Mouse (Mus musculus): ENCODE measurements around the gene Zfp799.
"Not testable (repeated sequence)": the region's sequence is repeated elsewhere in the genome, so short reads cannot be mapped to it uniquely, and the experiment has no call there.

Zfp799 gene

DNA sequence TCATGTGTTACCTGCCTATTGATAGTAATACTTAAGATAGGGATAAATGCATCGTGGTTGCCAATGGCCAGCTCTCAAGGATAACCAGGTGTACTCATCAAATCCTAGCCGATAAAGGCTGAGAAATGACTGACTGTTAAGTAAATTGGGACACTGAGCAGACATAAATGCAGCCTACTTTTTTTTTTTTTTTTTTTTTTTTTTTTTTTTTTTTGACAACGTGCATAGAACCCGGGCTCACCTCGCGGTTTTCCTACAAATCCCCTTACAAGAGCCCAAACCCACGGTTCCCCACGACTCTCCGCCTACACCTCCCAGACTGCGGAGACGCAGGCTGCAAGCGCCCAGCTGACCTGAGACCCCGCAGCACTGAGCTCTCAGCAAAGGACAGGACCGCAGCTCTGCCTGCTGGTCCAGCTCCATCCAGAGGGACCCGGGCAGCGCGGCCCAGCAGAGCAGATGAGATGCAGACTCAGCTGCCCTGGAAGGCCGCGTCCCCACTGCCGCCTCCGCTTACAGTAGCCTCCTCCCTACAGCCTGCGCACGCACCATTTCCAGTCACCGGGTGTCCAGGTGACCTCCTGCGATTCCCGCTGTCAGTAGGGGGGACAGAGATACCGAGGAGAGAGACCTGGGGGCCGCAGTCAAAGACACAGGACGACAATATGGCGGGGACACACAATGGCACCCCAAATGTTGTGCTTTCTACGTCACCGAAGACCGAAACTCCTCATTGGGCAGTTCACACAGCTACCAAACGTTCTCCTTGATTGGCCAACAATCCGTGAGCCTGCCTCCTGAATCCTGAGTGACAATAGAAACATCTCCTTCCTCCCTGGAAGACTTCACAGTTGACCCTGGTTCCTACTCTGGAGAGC, at the start of gene Zfp799:
TSS of gene Zfp799 (minus strand) at position 722 of the 878 bp plus-strand sequence.
- DNase-seq = peak; percentile 87

DNA sequence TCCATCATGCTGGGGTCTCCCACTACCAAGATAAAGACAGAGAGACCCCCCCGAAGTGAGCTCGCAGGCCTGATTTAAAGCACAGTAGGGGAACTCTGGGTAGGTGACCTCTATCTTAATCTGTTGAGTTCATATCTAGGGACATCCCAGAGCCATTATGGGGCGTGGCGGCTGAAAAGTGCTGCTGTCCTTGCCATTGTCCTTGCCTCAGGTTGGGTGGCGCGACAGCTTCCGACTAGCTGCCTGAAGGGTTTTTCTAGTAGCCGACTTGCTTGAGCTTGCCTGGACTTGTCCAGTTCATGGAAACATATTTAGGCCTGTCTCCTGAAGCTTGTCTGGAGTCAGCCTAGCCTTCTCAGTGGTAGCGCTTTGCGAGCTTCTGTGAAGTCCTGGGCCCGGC, 48.7 kb upstream of the Zfp799 start:
- DNase-seq = no peak

DNA sequence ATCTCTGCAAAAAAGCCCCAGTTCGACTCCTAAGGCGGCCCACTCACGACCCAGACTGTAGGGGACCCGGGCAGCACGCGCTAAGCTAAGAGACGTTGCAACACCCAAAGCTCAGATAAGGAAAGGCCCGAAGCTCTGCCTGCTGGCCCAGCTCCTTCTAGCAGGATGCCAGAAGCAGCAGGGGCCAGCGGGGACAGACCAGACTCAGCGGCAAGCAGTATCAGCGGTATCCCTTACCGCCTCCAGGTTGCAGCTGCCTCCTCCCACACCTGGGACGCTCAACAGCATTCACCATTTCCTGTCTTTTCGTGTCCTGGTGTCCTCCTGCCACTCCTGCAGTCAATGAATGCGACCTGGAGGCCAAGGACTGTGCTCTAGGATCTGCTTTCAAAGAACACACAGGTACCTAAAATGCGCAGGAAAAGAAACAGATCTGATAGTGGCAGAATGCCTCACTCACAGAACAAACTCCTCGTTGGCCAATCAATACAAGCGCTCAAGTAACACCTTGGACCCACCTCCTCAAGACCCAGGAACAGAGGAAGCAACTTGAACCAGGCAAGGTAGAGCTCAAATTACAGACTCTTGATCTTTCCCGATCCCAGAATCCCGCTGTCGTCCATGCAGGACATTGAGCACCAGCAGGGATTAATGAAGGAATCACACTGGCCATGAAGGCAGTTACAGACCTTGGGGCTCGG, 47.6 kb upstream of the Zfp799 start:
- DNase-seq = no peak

DNA sequence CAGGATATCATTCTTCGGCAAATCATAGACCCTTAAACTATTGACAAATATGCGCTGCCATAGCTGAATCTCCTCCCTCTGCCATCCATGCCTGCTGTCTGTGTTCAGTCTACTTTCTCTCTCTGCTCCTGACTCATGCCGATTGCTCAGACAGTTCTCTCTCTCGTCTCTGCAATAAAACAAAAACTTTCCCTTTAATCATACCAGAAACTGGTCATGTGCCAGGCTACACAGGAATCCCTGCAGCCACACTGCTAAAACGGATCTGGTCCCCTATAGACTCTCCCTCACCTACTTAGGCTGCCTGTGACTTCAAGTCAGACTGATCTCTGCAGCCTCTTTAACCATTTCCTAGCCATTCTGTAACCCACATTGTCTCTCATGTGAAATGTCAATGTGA, 42.6 kb upstream of the Zfp799 start:
- DNase-seq = no peak

DNA sequence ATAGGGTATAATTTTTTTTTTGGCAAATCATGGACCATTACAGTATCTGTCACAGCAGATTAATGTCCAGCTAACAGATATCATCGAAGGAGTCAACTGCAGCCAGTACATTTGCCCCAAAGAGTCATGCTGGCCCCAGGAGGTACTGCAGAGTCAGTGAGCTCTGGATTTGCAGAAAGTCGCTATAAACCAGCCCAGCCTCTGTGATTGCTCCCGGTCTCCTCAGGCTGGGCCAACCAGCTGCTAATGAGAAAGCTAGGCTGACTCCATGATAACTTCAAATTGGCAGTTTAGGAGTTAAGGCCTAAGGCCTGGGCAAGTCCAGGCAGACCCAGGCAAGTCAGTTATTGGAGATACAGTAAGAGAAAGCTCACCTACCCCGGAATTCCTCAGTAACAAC, 42.0 kb upstream of the Zfp799 start:
- no peak for DNase-seq

DNA sequence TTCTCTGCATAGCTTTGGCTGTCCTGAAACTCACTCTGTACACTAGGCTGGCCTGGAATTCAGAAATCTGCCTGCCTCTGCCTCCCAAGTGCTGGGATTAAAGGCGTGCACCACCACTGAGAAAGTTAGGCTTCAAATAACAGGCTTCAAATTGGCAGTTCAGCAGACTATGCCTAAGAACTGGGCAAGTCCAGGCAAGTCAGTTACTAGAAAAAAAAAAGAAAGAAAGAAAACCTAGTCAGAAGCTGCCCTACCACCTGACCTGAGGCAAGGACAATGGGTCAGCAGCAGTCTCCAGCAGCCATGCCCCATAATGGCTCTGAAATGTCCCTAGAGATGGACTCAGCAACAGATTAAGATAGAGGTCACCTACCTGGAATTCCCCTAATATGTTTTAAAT, 41.4 kb upstream of the Zfp799 start:
- no peak for DNase-seq

- DNase-seq = not testable (repeated sequence)
Observed at GRCm38 (mm10) chr17:32867266-32867665, 37.2 kb upstream of the Zfp799 start.

GRCm38 (mm10) chr17:32856713-32857112, 26.7 kb upstream of the Zfp799 start:
- not testable (repeated sequence) for DNase-seq

DNA sequence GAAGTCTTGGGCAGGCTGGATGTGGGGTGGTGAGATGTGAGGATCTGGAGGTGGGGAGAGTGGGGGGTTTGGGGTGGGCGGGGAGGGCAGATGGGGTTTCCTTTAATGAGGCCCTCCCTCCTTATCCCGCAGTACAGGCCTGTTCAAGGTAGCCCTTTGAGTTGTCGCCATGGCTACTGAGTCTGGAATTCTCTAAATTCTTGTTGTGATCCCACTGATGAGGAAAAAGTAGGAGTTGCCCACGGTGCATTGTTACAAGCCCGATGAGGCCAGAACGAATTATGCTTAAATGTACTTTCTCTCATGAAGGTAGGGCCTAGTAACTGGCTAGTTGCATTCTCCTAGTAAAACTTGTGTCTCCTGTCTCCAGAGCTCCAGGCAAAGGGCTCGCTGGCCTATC, 21.5 kb upstream of the Zfp799 start:
- no peak for DNase-seq

- DNase-seq = no peak
Observed at GRCm38 (mm10) chr17:32841388-32841787, 11.3 kb upstream of the Zfp799 start.

GRCm38 (mm10) chr17:32839083-32839802, 9.2 kb upstream of the Zfp799 start:
- no peak for DNase-seq

DNA sequence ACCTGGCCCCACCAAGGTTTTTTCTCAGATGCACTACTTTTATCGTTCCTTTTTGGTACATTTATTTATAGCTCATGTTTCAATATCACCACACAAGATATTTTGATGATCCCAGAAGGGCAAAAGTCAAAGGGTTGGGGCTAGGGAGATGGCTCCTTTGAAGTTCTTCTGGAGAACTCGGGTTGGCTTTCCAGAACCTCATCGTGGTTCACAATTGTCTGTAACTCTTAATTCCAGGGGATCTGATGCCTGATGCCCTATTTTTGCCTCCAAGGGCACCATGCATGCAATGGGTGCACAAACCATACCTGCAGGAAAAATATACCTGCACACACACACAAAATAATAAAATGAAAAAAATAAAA, 339 bp upstream of the Zfp799 start:
- no peak for DNase-seq

DNA sequence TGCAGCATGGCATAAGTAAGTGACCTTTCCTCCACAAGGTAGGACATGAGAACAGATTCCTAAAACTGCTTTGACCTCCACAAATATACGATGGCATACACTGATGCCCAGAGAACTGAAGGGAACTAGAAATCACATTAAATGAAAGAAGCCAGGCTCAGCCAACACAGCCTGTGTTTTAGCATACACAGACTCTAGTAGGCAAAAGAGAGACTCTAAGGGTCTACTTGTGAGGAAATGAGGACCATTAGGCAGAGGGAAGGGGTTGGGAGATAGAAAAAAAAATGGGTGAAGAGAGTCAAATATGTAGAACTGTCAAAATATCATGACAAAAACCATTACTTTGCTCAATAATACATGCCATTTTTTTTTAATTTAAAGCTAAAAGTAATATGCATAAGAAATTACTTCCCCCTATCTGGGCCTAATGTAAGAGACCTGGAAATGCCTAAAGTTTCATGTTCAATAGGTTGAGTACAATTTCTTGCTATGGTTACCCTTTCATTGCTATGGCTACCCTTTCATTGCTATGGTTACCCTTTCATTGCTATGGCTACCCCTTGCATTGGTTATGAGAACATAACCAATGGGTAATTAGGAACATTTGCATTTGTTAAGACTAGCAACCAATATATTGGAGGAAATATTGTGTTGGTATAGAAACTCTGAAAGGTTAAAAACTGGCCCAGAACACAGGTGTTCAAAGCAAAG, 13.8 kb downstream of the Zfp799 start:
- DNase-seq = no peak

GRCm38 (mm10) chr17:32814136-32814535, 15.9 kb downstream of the Zfp799 start:
- DNase-seq = no peak

DNA sequence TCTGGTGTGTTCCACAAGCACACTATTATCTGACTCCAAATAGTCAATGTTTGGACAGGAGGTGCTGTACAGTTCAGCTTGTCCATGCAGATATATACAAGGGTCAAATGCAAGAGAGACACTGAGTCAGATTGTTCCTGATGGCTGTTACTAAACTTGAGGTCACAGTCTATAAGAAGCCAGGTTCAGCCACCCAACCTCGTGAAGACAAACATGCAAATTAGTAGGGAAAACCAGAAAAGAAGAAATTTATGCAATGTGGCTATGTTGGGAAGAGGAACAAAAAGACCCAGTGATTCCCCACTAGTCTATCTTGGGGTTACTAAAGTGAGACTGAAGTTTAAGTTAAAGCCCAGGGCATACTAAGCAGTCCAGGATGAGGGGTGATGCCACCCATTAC, 19.4 kb downstream of the Zfp799 start:
- DNase-seq = no peak

GRCm38 (mm10) chr17:32809544-32810374, 20.3 kb downstream of the Zfp799 start, which contains the start of gene Zfp811:
Gene Zfp811 (minus strand): TSS chr17:32809931.
- peak; percentile 77 for DNase-seq

GRCm38 (mm10) chr17:32808921-32809320, 21.1 kb downstream of the Zfp799 start:
- no peak for DNase-seq

GRCm38 (mm10) chr17:32789244-32789643, 40.8 kb downstream of the Zfp799 start:
- DNase-seq = no peak

GRCm38 (mm10) chr17:32788576-32788975, 41.5 kb downstream of the Zfp799 start:
- DNase-seq = no peak

- DNase-seq = peak; percentile 93
Observed at GRCm38 (mm10) chr17:32788094-32788559, 41.9 kb downstream of the Zfp799 start, which contains the start of gene Zfp871. Gene Zfp871 (minus strand): TSS chr17:32788287.

GRCm38 (mm10) chr17:32787436-32788093, 42.5 kb downstream of the Zfp799 start:
- peak; percentile 46 for DNase-seq
